Comparison of ENCODE assay signal across 9 mouse cellular contexts in the genomic region with DNA sequence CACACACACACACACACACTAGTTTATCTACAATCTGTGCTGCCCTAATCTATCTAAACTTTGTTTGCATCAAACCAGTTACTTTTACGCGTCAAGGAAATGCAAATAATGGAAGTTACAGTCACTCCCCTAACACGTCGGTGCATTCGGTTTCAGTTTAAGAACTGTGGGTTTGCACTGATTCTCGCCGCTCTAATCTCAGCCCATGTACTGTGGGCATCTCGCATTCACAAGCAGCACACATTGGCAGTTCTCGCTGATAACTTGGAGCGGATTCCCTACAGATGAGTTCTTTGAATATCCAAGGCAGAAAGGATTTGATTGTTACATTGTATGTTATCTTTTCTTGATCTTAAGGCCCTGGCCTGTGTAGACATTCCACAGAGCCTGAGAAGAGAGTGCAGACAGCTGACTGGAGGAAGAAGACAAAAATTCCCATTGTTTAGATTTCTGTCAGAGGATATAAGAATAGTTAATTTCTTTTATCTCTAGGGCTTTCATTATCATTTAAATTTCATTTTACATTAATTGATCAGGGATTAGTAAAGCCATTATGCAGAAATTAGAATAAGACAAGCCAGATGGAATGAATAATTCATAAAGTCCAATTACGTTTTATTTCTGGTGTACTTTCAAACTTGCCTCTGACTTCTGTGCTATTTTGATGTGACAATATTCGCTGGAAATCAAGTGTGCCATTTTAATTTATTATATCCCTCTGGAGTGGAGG.
DNase-seq lines count a peak whose midpoint lies in the region; ATAC-seq and TF ChIP-seq lines count a peak whose summit lies in the region.
"Had no signal": no experiment of that assay in that cellular context is flagged by ENCODE, and none has a peak within 500 bp of the region (broad histone marks: within the 10 kb centered on the region; RNA-seq: fewer than 3 reads in every experiment).

No protein-coding gene starts in this region.

- H3K4me3 ChIP-seq in heart, embryonic 13.5 days: peak overlapping the region; percentile 31
- H3K4me3 ChIP-seq in forebrain, embryonic 15.5 days: no peak overlapping the region
- no peak overlapping the region for H3K4me3 ChIP-seq in midbrain, embryonic 13.5 days (replicated peaks)

- TF ChIP-seq CTCF in brain, embryonic 14.5 days (IDR thresholded peaks at IDR 0.05; ENCODE audit: borderline replicate concordance, extremely low read depth, insufficient read depth, insufficient read length): no peak

- no peak for DNase-seq in heart, postnatal 36 days
- DNase-seq in brain, embryonic 14.5 days (ENCODE audit: low read depth): peak; percentile 73
- DNase-seq in frontal cortex, postnatal 10 days (ENCODE audit: low spot score in 2 of 2): no peak
- no peak for DNase-seq in cerebellum, postnatal 36 days
- DNase-seq in c-Kit-positive CD71-positive TER-119-positive erythroid progenitor cells, embryonic 14.5 days (ENCODE audit: low spot score): no peak

- peak overlapping the region; percentile 94 for H3K4me2 ChIP-seq in heart, embryonic 13.5 days
- peak overlapping the region; percentile 92; the same call in 1 of the 2 replicates for H3K4me2 ChIP-seq in forebrain, embryonic 15.5 days (replicated peaks)
- H3K4me2 ChIP-seq in midbrain, embryonic 13.5 days (replicated peaks): peak overlapping the region; percentile 94; the same call in 1 of the 2 replicates

- TF ChIP-seq POLR2A in brain, embryonic 14.5 days (IDR thresholded peaks at IDR 0.05; ENCODE audit: borderline replicate concordance, extremely low read depth, insufficient read depth, insufficient read length, poor library complexity, severe bottlenecking): no peak

- peaks cover 16% of the 10 kb centered on the region for H3K4me1 ChIP-seq in heart, embryonic 13.5 days
- peaks cover 31% of the 10 kb centered on the region for H3K4me1 ChIP-seq in forebrain, embryonic 15.5 days
- H3K4me1 ChIP-seq in midbrain, embryonic 13.5 days (replicated peaks): peaks cover 16% of the 10 kb centered on the region
- H3K4me1 ChIP-seq: liver, embryonic 12.5 days had no signal

- 36% methylated on average over 12 of the region's 12 CpGs for WGBS in heart, embryonic 13.5 days
- WGBS in forebrain, embryonic 15.5 days: 26% methylated on average over 12 of the region's 12 CpGs
- WGBS in midbrain, embryonic 13.5 days: 47% methylated on average over 12 of the region's 12 CpGs

- no peak overlapping the region for H3K27ac ChIP-seq in heart, embryonic 13.5 days (replicated peaks)
- peak overlapping the region; percentile 71 for H3K27ac ChIP-seq in forebrain, embryonic 15.5 days (replicated peaks)
- no peak overlapping the region for H3K27ac ChIP-seq in midbrain, embryonic 13.5 days
- H3K27ac ChIP-seq: liver, embryonic 12.5 days had no signal

- no peaks in the 10 kb centered on the region; the same call in 1 of the 2 replicates for H3K27me3 ChIP-seq in heart, embryonic 13.5 days (replicated peaks)
- no peaks in the 10 kb centered on the region for H3K27me3 ChIP-seq in forebrain, embryonic 15.5 days
- peaks cover 9% of the 10 kb centered on the region for H3K27me3 ChIP-seq in midbrain, embryonic 13.5 days

- no peak for ATAC-seq in heart, embryonic 13.5 days (ENCODE audit: extremely low read depth, insufficient number of reproducible peaks, low FRiP score, low TSS enrichment)
- ATAC-seq in forebrain, embryonic 15.5 days (replicated peaks): peak; percentile 27; the same call in 1 of the 2 replicates
- ATAC-seq in midbrain, embryonic 13.5 days: no peak; the same call in 1 of the 2 replicates

- H3K36me3 ChIP-seq in heart, embryonic 13.5 days: no peaks in the 10 kb centered on the region
- H3K36me3 ChIP-seq in forebrain, embryonic 15.5 days: no peaks in the 10 kb centered on the region
- no peaks in the 10 kb centered on the region for H3K36me3 ChIP-seq in midbrain, embryonic 13.5 days
- H3K36me3 ChIP-seq: liver, embryonic 12.5 days had no signal

- H3K9me3 ChIP-seq in heart, embryonic 13.5 days: no peaks in the 10 kb centered on the region
- H3K9me3 ChIP-seq in forebrain, embryonic 15.5 days: no peaks in the 10 kb centered on the region; the same call in 1 of the 2 replicates
- no peaks in the 10 kb centered on the region for H3K9me3 ChIP-seq in midbrain, embryonic 13.5 days
- H3K9me3 ChIP-seq: liver, embryonic 12.5 days had no signal

- peak overlapping the region; percentile 68 for H3K9ac ChIP-seq in heart, embryonic 13.5 days
- no peak overlapping the region for H3K9ac ChIP-seq in forebrain, embryonic 15.5 days (replicated peaks)
- no peak overlapping the region for H3K9ac ChIP-seq in midbrain, embryonic 13.5 days (replicated peaks)

- intact Hi-C loops in heart, postnatal 36 days (cut with DNase I): loop anchor here (1.0 to 5.0 kb wide), 2 partner anchors 572 to 880 kb away; a partner anchor contains a TSS
